Mouse (Mus musculus) right cerebral cortex, postnatal 36 days (tissue): ENCODE results near the gene Thsd4.
A peak's percentile ranks its signal among the peaks of the same experiment; 100 is the strongest.

Source experiments
- DNase-seq, 2 experiments: peaks; one replicate each; pipeline ENCODE4 v3.0.0; 2022; ENCODE audit warnings: low spot score in 2 of 2, mixed read lengths in 1 of 2

Thsd4 gene

GRCm38 (mm10) chr9:60264586-60265325, 257.1 kb downstream of the Thsd4 start:
- no peak for DNase-seq

- no peak for DNase-seq
Measured at GRCm38 (mm10) chr9:60262515-60263140, 259.2 kb downstream of the Thsd4 start.

GRCm38 (mm10) chr9:60259626-60260025, 262.2 kb downstream of the Thsd4 start:
- peak in 1 of 2 experiments; percentile 33 for DNase-seq

- DNase-seq = no peak
Measured at GRCm38 (mm10) chr9:60251765-60252164, 270.1 kb downstream of the Thsd4 start.

GRCm38 (mm10) chr9:60250403-60250802, 271.4 kb downstream of the Thsd4 start:
- no peak for DNase-seq

GRCm38 (mm10) chr9:60247998-60248397, 273.8 kb downstream of the Thsd4 start:
- no peak for DNase-seq

GRCm38 (mm10) chr9:60244943-60245342, 276.9 kb downstream of the Thsd4 start:
- peak; percentile 52 to 61 for DNase-seq

GRCm38 (mm10) chr9:60243503-60243902, 278.3 kb downstream of the Thsd4 start:
- no peak for DNase-seq

GRCm38 (mm10) chr9:60237667-60238066, 284.2 kb downstream of the Thsd4 start:
- peak in 1 of 2 experiments; percentile 5 for DNase-seq

GRCm38 (mm10) chr9:60236155-60236554, 285.7 kb downstream of the Thsd4 start:
- DNase-seq = no peak

GRCm38 (mm10) chr9:60234233-60235115, 287.4 kb downstream of the Thsd4 start:
- no peak for DNase-seq

- DNase-seq = no peak
Measured at GRCm38 (mm10) chr9:60231981-60232881, 289.6 kb downstream of the Thsd4 start.

GRCm38 (mm10) chr9:60229496-60229895, 292.4 kb downstream of the Thsd4 start:
- no peak for DNase-seq

- DNase-seq = no peak
Measured at GRCm38 (mm10) chr9:60227727-60228126, 294.1 kb downstream of the Thsd4 start.

GRCm38 (mm10) chr9:60226679-60227078, 295.2 kb downstream of the Thsd4 start:
- DNase-seq = no peak

GRCm38 (mm10) chr9:60226155-60226554, 295.7 kb downstream of the Thsd4 start:
- DNase-seq = peak; percentile 32 to 54

- DNase-seq = no peak
Measured at GRCm38 (mm10) chr9:60225453-60225852, 296.4 kb downstream of the Thsd4 start.

- peak in 1 of 2 experiments; percentile 5 for DNase-seq
Measured at GRCm38 (mm10) chr9:60224039-60224695, 297.7 kb downstream of the Thsd4 start.

GRCm38 (mm10) chr9:60220431-60220830, 301.4 kb downstream of the Thsd4 start:
- no peak for DNase-seq

- DNase-seq = no peak
Measured at GRCm38 (mm10) chr9:60218396-60218795, 303.4 kb downstream of the Thsd4 start.

GRCm38 (mm10) chr9:60216029-60216428, 305.8 kb downstream of the Thsd4 start:
- no peak for DNase-seq
